Mouse (Mus musculus) T-helper 1 cell (primary cell): ENCODE measurements around the gene Aig1.

Experiments used
- in situ Hi-C: fragments of 300-600 bp; cut with MboI, MseI; formaldehyde crosslinking; loops from one replicate; pipeline ENCODE4 v1.15.1; 2025; ENCODE audit warnings: high pct_unique_total_duplicates

Gene Aig1

GRCm38 (mm10) chr10:13653739-13654462, 214.9 kb downstream of the Aig1 start:
- in situ Hi-C loops = no loop called here

DNA sequence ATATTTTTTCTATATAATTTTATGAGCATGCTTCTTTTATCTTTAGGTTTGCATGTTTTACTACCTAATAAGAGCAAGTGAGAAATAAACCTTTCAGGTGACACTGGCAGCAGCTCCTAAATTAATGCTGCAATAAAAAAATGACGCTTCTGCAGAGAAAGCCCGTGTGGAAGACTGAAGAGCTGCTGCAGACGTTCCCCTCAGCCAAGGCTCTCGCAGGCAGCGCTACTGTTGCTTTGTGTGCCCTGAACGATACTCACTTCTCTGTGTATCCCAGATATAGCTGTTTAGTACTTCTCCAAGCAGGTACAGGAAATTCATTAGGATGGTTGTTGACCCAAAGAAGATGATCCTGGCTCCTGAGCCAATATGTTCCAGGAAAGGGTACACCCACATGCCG, 215.5 kb downstream of the Aig1 start:
- in situ Hi-C loops = no loop called here

DNA sequence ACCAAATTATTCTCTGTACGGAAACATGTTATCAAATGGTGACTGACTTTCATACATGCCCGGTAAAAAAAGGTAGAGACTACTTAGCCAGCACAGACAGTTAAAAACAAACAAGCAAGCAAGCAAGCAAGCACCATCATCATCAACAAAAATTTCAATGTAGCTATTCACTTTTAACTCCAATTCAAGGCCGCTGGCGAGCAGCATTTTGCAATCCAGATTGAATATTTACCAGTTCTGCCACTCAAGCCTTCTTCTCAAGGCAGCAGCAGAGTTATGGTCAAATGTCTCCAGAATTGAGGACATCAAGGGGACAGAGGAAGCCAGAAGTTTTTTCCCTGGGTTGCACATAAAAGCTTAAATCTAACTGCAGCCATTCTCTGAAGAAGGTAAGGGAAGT, 216.7 kb downstream of the Aig1 start:
- in situ Hi-C loops = no loop called here

DNA sequence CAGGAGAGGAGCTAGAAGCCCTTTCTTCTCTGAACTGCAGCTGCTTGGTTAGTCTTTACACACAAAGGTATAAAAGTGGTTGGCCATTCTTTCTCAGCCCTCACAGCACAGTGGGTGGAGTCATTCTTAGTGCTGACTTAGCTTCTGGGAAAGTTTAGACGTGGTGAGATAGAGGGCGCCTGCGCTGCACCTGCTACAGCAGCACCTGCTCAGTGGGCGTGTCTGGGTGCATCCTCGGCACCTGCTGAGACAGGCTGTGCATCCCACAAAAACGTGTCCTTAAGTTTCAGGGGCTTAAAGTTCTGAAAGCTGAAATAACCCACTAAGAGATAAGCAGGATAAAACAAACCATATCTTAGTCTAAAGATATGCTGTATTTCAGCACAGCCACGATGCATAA, 227.0 kb downstream of the Aig1 start:
- in situ Hi-C loops = no loop called here

DNA sequence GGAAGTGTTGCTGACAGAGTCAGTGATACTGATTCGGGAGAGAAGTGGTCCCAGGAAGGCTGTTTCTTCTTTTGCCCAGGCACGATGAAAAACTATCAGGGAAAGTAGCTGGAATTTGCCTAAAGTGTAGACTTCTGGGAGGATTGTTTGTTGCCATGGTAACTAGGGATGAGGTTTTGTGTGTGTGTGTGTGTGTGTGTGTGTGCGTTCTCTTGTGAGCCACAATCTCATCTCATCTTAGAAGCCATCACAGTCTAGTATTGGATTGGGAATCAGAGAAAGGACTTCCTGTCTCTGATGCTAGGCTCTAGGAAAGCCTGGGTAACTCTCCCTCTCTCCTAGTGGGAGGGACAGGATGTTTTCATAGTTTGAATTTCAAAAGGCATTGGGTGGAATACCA, 237.0 kb downstream of the Aig1 start:
- in situ Hi-C loops = no loop called here

DNA sequence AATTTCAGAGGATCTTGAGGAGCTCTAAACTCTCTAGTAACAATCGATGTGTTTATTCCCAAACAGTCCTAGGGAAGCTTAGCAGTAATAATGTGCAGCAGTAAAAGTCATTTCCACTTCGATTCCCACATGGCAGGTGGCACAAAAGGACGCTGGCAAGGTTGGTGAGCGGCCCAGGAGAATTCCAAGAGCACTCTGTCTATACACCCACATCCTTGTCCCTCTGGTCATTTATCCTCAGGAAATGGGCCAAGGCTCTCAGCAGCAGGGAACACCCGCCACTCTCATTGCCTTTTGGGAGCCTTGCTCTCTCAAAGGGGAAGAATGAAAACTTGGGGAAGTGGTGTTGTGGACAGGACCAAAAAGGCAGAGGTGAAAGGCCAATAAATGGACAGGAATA, 245.0 kb downstream of the Aig1 start:
- in situ Hi-C loops = no loop called here

DNA sequence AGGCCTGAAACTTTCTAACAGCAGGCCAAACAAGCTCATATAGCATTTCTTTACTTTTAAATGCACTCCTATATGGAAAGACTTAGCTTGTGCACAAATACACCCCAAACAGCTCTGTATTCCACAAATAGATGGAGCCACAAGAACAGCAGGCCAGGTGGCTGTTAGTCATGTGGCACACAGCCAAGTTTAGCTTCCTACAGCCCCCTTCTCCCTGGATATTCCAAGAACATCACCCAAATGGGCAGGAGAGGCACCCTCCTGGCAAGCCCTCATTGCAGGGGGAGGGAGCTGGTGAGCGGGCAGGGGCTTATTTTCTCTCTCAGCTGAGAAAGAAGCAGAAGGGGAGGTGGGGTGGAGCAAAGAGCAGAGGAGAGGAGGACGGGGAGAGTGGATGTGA, 267.9 kb downstream of the Aig1 start:
- in situ Hi-C loops = no loop called here

GRCm38 (mm10) chr10:13597491-13597890, 271.3 kb downstream of the Aig1 start:
- in situ Hi-C loops = no loop called here
